In the genomic region with DNA sequence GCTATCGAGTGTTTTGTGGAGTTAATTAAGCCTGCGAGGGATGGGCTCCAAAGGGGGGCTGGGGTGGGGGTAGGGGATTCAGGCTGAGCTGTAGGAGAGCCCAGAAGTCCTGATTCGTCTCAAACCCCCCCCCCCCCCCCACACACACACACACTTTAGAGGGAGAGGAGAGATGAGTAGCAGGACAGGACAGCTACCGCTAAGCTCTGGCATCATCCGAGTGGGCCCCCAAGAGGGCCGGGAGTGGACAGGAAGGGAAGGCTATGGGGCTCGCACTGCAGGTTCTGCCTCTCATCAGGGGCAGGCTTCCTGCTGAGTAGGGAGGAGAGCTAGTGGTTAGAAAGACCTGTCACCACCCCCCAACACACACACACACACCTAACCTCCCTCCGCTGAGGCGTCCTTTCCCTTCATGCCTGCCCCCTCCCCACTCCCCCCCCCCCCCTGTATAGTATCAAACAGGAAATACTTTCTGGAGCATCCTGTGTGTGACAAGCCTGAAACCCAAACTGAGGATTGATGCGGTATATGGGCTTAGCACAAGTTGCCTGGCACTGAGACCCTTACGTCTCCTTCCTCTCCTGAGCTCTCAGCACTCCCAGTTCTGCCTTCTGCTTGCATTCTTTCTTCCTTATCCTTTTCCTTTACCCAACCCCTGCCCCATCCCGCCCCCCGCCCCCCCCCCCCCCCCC, we compare ENCODE assay signal across 9 mouse cellular contexts.
A peak's percentile ranks its signal among the peaks of the same experiment; 100 is the strongest.
DNase-seq lines count a peak whose midpoint lies in the region; ATAC-seq and TF ChIP-seq lines count a peak whose summit lies in the region.
"Had no signal": no experiment of that assay in that cellular context is flagged by ENCODE, and none has a peak within 500 bp of the region (broad histone marks: within the 10 kb centered on the region; RNA-seq: fewer than 3 reads in every experiment).

No protein-coding gene starts in this region.

- H3K27ac ChIP-seq in lung, embryonic 14.5 days (ENCODE audit: low read depth), result no peak overlapping the region; the same call in 1 of the 2 replicates
- no peak overlapping the region for H3K27ac ChIP-seq in embryonic facial prominence, embryonic 11.5 days (replicated peaks; ENCODE audit: low read depth, low read length)
- no peak overlapping the region for H3K27ac ChIP-seq in neural tube, embryonic 15.5 days (replicated peaks)

- H3K9me3 ChIP-seq in lung, embryonic 14.5 days (ENCODE audit: low read depth, low read length), result no peaks in the 10 kb centered on the region
- H3K9me3 ChIP-seq in embryonic facial prominence, embryonic 11.5 days (replicated peaks; ENCODE audit: control insufficient read depth, low read length), result no peaks in the 10 kb centered on the region
- H3K9me3 ChIP-seq in neural tube, embryonic 15.5 days (replicated peaks), result no peaks in the 10 kb centered on the region

- TF ChIP-seq CTCF in lung, embryonic 14.5 days (IDR thresholded peaks at IDR 0.05; ENCODE audit: low read depth), result no peak

- no peak overlapping the region for H3K9ac ChIP-seq in lung, embryonic 14.5 days
- H3K9ac ChIP-seq in embryonic facial prominence, embryonic 11.5 days (replicated peaks; ENCODE audit: low read length), result no peak overlapping the region; the same call in 1 of the 2 replicates
- 0 out of 2 replicates have a peak overlapping the region, but pooled peaks have one; percentile 6 for H3K9ac ChIP-seq in neural tube, embryonic 15.5 days (replicated peaks)

- intact Hi-C loops in gastrocnemius, postnatal 14 days (cut with DNase I; ENCODE audit: low total_unique reads), result no loop called here

- DNase-seq in lung, embryonic 14.5 days, result peak; percentile 41
- DNase-seq in lung, adult 18-20 months, result no peak
- DNase-seq in embryonic facial prominence, embryonic 11.5 days (ENCODE audit: low spot score), result peak; percentile 16
- peak; percentile 32 for DNase-seq in induced T-regulatory cell, adult 2 months (ENCODE audit: low read depth)
- DNase-seq in gastrocnemius, adult 8-10 months (ENCODE audit: low spot score in 2 of 2), result no peak
- DNase-seq in gastrocnemius, postnatal 14 days, result no peak
- DNase-seq: adrenal gland, postnatal 25 days had no signal

- 6% methylated on average over 13 of the region's 13 CpGs for WGBS in lung, embryonic 14.5 days
- 4% methylated on average over 10 of the region's 13 CpGs for WGBS in embryonic facial prominence, embryonic 11.5 days
- WGBS in neural tube, embryonic 15.5 days, result 1% methylated on average over 12 of the region's 13 CpGs

- peak; percentile 70 for ATAC-seq in lung, embryonic 14.5 days (ENCODE audit: insufficient read depth)
- peak; percentile 78 for ATAC-seq in embryonic facial prominence, embryonic 11.5 days (replicated peaks; ENCODE audit: insufficient number of reproducible peaks, low FRiP score, low TSS enrichment, low read depth)
- peak; percentile 72 for ATAC-seq in neural tube, embryonic 15.5 days (ENCODE audit: low FRiP score)
- ATAC-seq in megakaryocyte progenitor cell, adult 5-6 weeks (replicated peaks; ENCODE audit: poor library complexity), result no peak

- H3K4me2 ChIP-seq in lung, embryonic 14.5 days, result peak overlapping the region; percentile 56
- peak overlapping the region; percentile 32 for H3K4me2 ChIP-seq in embryonic facial prominence, embryonic 11.5 days (ENCODE audit: low read depth, low read length)
- peak overlapping the region; percentile 59 for H3K4me2 ChIP-seq in neural tube, embryonic 15.5 days

- H3K4me1 ChIP-seq in lung, embryonic 14.5 days (ENCODE audit: insufficient read depth), result no peaks in the 10 kb centered on the region
- H3K4me1 ChIP-seq in embryonic facial prominence, embryonic 11.5 days (ENCODE audit: control insufficient read depth, insufficient read depth, low read length), result no peaks in the 10 kb centered on the region
- H3K4me1 ChIP-seq in neural tube, embryonic 15.5 days, result peaks cover 21% of the 10 kb centered on the region

- H3K36me3 ChIP-seq in lung, embryonic 14.5 days (ENCODE audit: insufficient read depth), result no peaks in the 10 kb centered on the region
- no peaks in the 10 kb centered on the region for H3K36me3 ChIP-seq in embryonic facial prominence, embryonic 11.5 days (replicated peaks; ENCODE audit: control insufficient read depth, insufficient read depth, low read depth, low read length)
- H3K36me3 ChIP-seq in neural tube, embryonic 15.5 days, result no peaks in the 10 kb centered on the region

- 0 out of 2 replicates have a peak overlapping the region, but pooled peaks have one; percentile 19 for H3K4me3 ChIP-seq in lung, embryonic 14.5 days (ENCODE audit: low read depth, low read length)
- peak overlapping the region; percentile 10; the same call in 1 of the 2 replicates for H3K4me3 ChIP-seq in embryonic facial prominence, embryonic 11.5 days (ENCODE audit: low read depth, low read length)
- peak overlapping the region; percentile 5; the same call in 1 of the 2 replicates for H3K4me3 ChIP-seq in neural tube, embryonic 15.5 days (replicated peaks)

- 0 out of 2 replicates have a peak, but pooled peaks cover 2% of the 10 kb centered on the region for H3K27me3 ChIP-seq in lung, embryonic 14.5 days (ENCODE audit: insufficient read depth, low read length)
- no peaks in the 10 kb centered on the region for H3K27me3 ChIP-seq in embryonic facial prominence, embryonic 11.5 days (ENCODE audit: control insufficient read depth, insufficient read depth, low read length)
- H3K27me3 ChIP-seq in neural tube, embryonic 15.5 days (replicated peaks), result no peaks in the 10 kb centered on the region

Comparison
In these comparisons a context has a peak if more than half of its experiments do, and no peak if none do; other contexts are left out.
1. DNase-seq: peak in lung, embryonic 14.5 days (single experiment), embryonic facial prominence, embryonic 11.5 days (single experiment) and induced T-regulatory cell, adult 2 months (single experiment); none in lung, adult 18-20 months (0 of 2), gastrocnemius, adult 8-10 months (0 of 2) and gastrocnemius, postnatal 14 days (single experiment).
2. Peak in every context shown above with its lines, with median percentiles within 50 percentile points of each other: H3K4me2 ChIP-seq and H3K4me3 ChIP-seq.